Mouse (Mus musculus): Measurements from ENCODE around the gene Rcor1.

The Rcor1 gene

GRCm38 (mm10) chr12:111041196-111041595 is 2.0 kb downstream of the Rcor1 start:
- Histone ChIP-seq H3K27me3 (ENCODE audit: insufficient read depth, low read length) (peaks cover 23% of the 10 kb centered on the region), H3K4me3 (replicated peaks; ENCODE audit: low read length) (no peak overlapping the region), H3K9me3 (ENCODE audit: low read length) (no peaks in the 10 kb centered on the region), H3K4me1 (replicated peaks; ENCODE audit: low read depth, low read length) (peaks cover 38% of the 10 kb centered on the region), H3K36me3 (ENCODE audit: insufficient read depth, low read length) (peaks cover 13% of the 10 kb centered on the region)
- TF ChIP-seq POU5F1 (IDR thresholded peaks at IDR 0.05; ENCODE audit: borderline replicate concordance, low read length): no peak
- TF ChIP-seq NANOG (IDR thresholded peaks at IDR 0.05; ENCODE audit: borderline replicate concordance, low read length): no peak
- TF ChIP-seq CTCF (conservative IDR thresholded peaks at IDR 0.05; ENCODE audit: low read length): peak; percentile 40

DNA sequence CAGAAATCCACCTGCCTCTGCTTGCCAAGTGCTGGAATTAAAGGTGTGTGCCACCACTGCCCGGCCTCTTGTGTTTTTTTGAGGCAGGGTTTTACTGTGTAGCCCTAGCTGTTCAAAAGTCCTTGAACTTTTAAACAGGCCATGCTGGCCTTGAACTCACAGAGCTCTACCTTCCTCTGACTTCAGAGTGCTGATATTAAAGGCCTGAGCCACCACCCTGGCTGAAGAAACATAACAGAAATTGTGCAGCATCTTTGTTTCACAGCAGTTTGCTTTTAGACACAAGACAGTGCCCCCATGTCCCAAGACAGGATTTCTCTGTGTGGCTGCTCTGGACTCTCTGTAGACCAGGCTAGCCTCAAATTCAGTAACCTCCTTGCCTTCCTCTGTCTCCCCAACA is 3.2 kb downstream of the Rcor1 start:
- Histone ChIP-seq H3K27me3 (ENCODE audit: insufficient read depth, low read length) (peaks cover 20% of the 10 kb centered on the region), H3K4me1 (replicated peaks; ENCODE audit: low read depth, low read length) (peaks cover 37% of the 10 kb centered on the region), H3K9me3 (ENCODE audit: low read length) (no peaks in the 10 kb centered on the region), H3K4me3 (replicated peaks; ENCODE audit: low read length) (no peak overlapping the region), H3K36me3 (ENCODE audit: insufficient read depth, low read length) (peaks cover 13% of the 10 kb centered on the region)
- TF ChIP-seq NANOG (IDR thresholded peaks at IDR 0.05; ENCODE audit: borderline replicate concordance, low read length) (no peak), CTCF (conservative IDR thresholded peaks at IDR 0.05; ENCODE audit: low read length) (no peak), POU5F1 (IDR thresholded peaks at IDR 0.05; ENCODE audit: borderline replicate concordance, low read length) (no peak)

- H3K4me3 ChIP-seq (replicated peaks; ENCODE audit: low read length): no peak overlapping the region
- H3K9me3 ChIP-seq (ENCODE audit: low read length): no peaks in the 10 kb centered on the region
- H3K4me1 ChIP-seq (replicated peaks; ENCODE audit: low read depth, low read length): peaks cover 38% of the 10 kb centered on the region
- TF ChIP-seq POU5F1 (IDR thresholded peaks at IDR 0.05; ENCODE audit: borderline replicate concordance, low read length): no peak
- TF ChIP-seq NANOG (IDR thresholded peaks at IDR 0.05; ENCODE audit: borderline replicate concordance, low read length): no peak
- peak; percentile 35 for TF ChIP-seq CTCF (conservative IDR thresholded peaks at IDR 0.05; ENCODE audit: low read length)
- H3K27me3 ChIP-seq (ENCODE audit: insufficient read depth, low read length): peaks cover 13% of the 10 kb centered on the region
- peaks cover 13% of the 10 kb centered on the region for H3K36me3 ChIP-seq (ENCODE audit: insufficient read depth, low read length)
Measured at GRCm38 (mm10) chr12:111044880-111045279, 5.7 kb downstream of the Rcor1 start.

- H3K27me3 ChIP-seq (ENCODE audit: insufficient read depth, low read length): no peaks in the 10 kb centered on the region
- no peaks in the 10 kb centered on the region for H3K9me3 ChIP-seq (ENCODE audit: low read length)
- no peak overlapping the region for H3K4me3 ChIP-seq (replicated peaks; ENCODE audit: low read length)
- no peak for TF ChIP-seq POU5F1 (IDR thresholded peaks at IDR 0.05; ENCODE audit: borderline replicate concordance, low read length)
- TF ChIP-seq CTCF (conservative IDR thresholded peaks at IDR 0.05; ENCODE audit: low read length): no peak
- no peak for TF ChIP-seq NANOG (IDR thresholded peaks at IDR 0.05; ENCODE audit: borderline replicate concordance, low read length)
- peaks cover 24% of the 10 kb centered on the region for H3K4me1 ChIP-seq (replicated peaks; ENCODE audit: low read depth, low read length)
- H3K36me3 ChIP-seq (ENCODE audit: insufficient read depth, low read length): peaks cover 19% of the 10 kb centered on the region
Measured at GRCm38 (mm10) chr12:111046866-111047265, 7.7 kb downstream of the Rcor1 start.

DNA sequence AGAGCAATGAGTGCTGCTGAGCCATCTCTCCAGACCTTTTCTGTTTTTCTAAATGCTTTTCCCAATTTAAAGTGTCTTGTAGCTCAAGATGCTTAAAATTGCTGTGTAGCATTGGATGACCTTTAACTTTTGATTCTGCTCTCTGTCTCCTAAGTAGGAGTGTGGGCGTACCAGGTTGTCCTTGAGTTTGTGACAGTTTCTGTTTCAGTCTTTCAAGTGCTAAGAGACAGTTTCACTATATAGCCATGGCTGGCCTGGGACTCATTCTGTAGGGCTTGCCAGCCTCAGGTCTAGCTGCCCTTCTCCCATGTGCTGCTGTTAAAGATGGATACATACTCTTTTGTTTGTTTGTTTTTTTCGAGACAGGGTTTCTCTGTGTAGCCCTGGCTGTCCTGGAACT is 9.1 kb downstream of the Rcor1 start:
- H3K4me1 ChIP-seq (replicated peaks; ENCODE audit: low read depth, low read length): peaks cover 17% of the 10 kb centered on the region
- TF ChIP-seq CTCF (conservative IDR thresholded peaks at IDR 0.05; ENCODE audit: low read length) (no peak), NANOG (IDR thresholded peaks at IDR 0.05; ENCODE audit: borderline replicate concordance, low read length) (no peak), POU5F1 (IDR thresholded peaks at IDR 0.05; ENCODE audit: borderline replicate concordance, low read length) (no peak)
- peaks cover 11% of the 10 kb centered on the region for H3K36me3 ChIP-seq (ENCODE audit: insufficient read depth, low read length)
- no peaks in the 10 kb centered on the region for H3K27me3 ChIP-seq (ENCODE audit: insufficient read depth, low read length)
- no peak overlapping the region for H3K4me3 ChIP-seq (replicated peaks; ENCODE audit: low read length)
- no peaks in the 10 kb centered on the region for H3K9me3 ChIP-seq (ENCODE audit: low read length)

DNA sequence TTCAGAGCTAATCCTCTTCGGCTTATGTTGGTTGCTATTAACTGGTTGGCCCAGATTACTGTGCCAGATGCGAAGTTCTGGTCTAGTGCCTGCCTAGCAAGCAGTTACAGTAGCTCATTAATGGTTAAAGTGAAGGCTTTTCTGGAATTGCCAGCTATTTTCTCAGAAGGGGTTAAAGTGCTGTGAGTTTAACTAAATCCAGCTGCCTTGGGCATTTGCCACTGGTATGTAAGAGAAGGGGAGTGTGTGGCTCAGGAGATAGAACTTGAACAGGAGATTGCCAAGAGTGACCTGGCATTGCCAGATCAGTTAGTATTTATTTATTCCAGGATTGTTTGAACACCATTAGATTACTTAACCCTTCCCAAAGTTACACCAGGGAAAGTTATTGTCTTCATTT is 11.1 kb downstream of the Rcor1 start:
- Histone ChIP-seq H3K27me3 (ENCODE audit: insufficient read depth, low read length) (no peaks in the 10 kb centered on the region), H3K4me3 (replicated peaks; ENCODE audit: low read length) (no peak overlapping the region), H3K9me3 (ENCODE audit: low read length) (no peaks in the 10 kb centered on the region), H3K36me3 (ENCODE audit: insufficient read depth, low read length) (peaks cover 6% of the 10 kb centered on the region; the same call in 1 of the 2 replicates), H3K4me1 (replicated peaks; ENCODE audit: low read depth, low read length) (peaks cover 17% of the 10 kb centered on the region)
- TF ChIP-seq CTCF (conservative IDR thresholded peaks at IDR 0.05; ENCODE audit: low read length) (no peak), POU5F1 (IDR thresholded peaks at IDR 0.05; ENCODE audit: borderline replicate concordance, low read length) (no peak), NANOG (IDR thresholded peaks at IDR 0.05; ENCODE audit: borderline replicate concordance, low read length) (no peak)

- Histone ChIP-seq H3K27me3 (ENCODE audit: insufficient read depth, low read length) (no peaks in the 10 kb centered on the region), H3K9me3 (ENCODE audit: low read length) (no peaks in the 10 kb centered on the region), H3K36me3 (ENCODE audit: insufficient read depth, low read length) (peaks cover 14% of the 10 kb centered on the region), H3K4me3 (replicated peaks; ENCODE audit: low read length) (no peak overlapping the region), H3K4me1 (replicated peaks; ENCODE audit: low read depth, low read length) (no peaks in the 10 kb centered on the region; the same call in 1 of the 2 replicates)
- no peak for TF ChIP-seq CTCF (conservative IDR thresholded peaks at IDR 0.05; ENCODE audit: low read length)
- TF ChIP-seq POU5F1 (IDR thresholded peaks at IDR 0.05; ENCODE audit: borderline replicate concordance, low read length): no peak
- TF ChIP-seq NANOG (IDR thresholded peaks at IDR 0.05; ENCODE audit: borderline replicate concordance, low read length): no peak
Measured at GRCm38 (mm10) chr12:111063361-111063760, 24.2 kb downstream of the Rcor1 start.

DNA sequence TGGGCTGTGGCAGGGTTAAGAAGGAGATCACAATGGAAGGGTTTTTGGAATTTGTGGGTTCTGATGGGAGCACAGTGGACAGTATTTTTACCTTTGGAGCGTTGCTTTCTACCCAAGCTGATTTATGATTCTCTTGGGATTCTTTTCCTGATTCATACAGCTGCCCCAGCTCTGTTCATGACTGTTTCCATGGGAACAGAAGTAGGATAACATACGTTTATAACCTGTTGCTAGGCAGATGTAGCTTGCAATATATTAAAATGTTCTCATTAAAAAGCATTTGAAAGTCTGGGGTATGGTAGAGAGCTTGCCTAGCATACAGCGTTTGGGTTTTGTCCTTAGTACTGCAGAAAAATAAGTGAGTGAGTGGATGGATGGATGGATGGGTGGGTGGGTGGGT is 25.1 kb downstream of the Rcor1 start:
- Histone ChIP-seq H3K4me3 (replicated peaks; ENCODE audit: low read length) (no peak overlapping the region), H3K27me3 (ENCODE audit: insufficient read depth, low read length) (no peaks in the 10 kb centered on the region), H3K36me3 (ENCODE audit: insufficient read depth, low read length) (peaks cover 9% of the 10 kb centered on the region; the same call in 1 of the 2 replicates), H3K9me3 (ENCODE audit: low read length) (no peaks in the 10 kb centered on the region), H3K4me1 (replicated peaks; ENCODE audit: low read depth, low read length) (no peaks in the 10 kb centered on the region; the same call in 1 of the 2 replicates)
- TF ChIP-seq CTCF (conservative IDR thresholded peaks at IDR 0.05; ENCODE audit: low read length): no peak
- no peak for TF ChIP-seq POU5F1 (IDR thresholded peaks at IDR 0.05; ENCODE audit: borderline replicate concordance, low read length)
- no peak for TF ChIP-seq NANOG (IDR thresholded peaks at IDR 0.05; ENCODE audit: borderline replicate concordance, low read length)

- no peaks in the 10 kb centered on the region for H3K9me3 ChIP-seq (ENCODE audit: low read length)
- H3K36me3 ChIP-seq (ENCODE audit: insufficient read depth, low read length): peaks cover 15% of the 10 kb centered on the region; the same call in 1 of the 2 replicates
- no peak for TF ChIP-seq CTCF (conservative IDR thresholded peaks at IDR 0.05; ENCODE audit: low read length)
- no peak for TF ChIP-seq POU5F1 (IDR thresholded peaks at IDR 0.05; ENCODE audit: borderline replicate concordance, low read length)
- H3K4me1 ChIP-seq (replicated peaks; ENCODE audit: low read depth, low read length): no peaks in the 10 kb centered on the region; the same call in 1 of the 2 replicates
- no peak overlapping the region for H3K4me3 ChIP-seq (replicated peaks; ENCODE audit: low read length)
- no peaks in the 10 kb centered on the region for H3K27me3 ChIP-seq (ENCODE audit: insufficient read depth, low read length)
Measured at GRCm38 (mm10) chr12:111065330-111065729, 26.2 kb downstream of the Rcor1 start.
